Mouse (Mus musculus) heart, postnatal 0 days (tissue): ENCODE results near the gene Gpr119. TPM values are rescaled to one million over a fixed set of nuclear protein-coding genes. Genes with fewer than 3 reads are reported as not detected.

ENCODE experiments used
- ATAC-seq: fragments of 200-750 bp; cut with Nextera tagmentation; 2 replicates; pipeline ENCODE4 v1.8.0; 2017; ENCODE audit warnings: low read depth, moderate number of reproducible peaks, moderate library complexity; ENCODE audit not compliant: insufficient read depth
- DNase-seq: peaks from one replicate; pipeline ENCODE4 v3.0.0-alpha.2; 2016; ENCODE audit warnings: low spot score
- H3K27ac ChIP-seq: fragments of 300-500 bp; sonication (generic); 2 replicates; pipeline ENCODE4 v1.5.1; 2014; ENCODE audit warnings: low read depth, mild to moderate bottlenecking
- H3K27me3 ChIP-seq: fragments of 300-500 bp; sonication (generic); 2 replicates; pipeline ENCODE4 v1.6.1; 2014; ENCODE audit warnings: low read length, mixed read lengths; ENCODE audit not compliant: control insufficient read depth, insufficient read depth
- H3K36me3 ChIP-seq: fragments of 300-500 bp; sonication (generic); replicated peaks from 2 replicates; pipeline ENCODE4 v1.6.1; 2014; ENCODE audit warnings: low read length, mixed read lengths; ENCODE audit not compliant: control insufficient read depth, insufficient read depth
- H3K4me1 ChIP-seq: fragments of 300-500 bp; sonication (generic); 2 replicates; pipeline ENCODE4 v1.6.1; 2014; ENCODE audit warnings: antibody characterized with exemption; ENCODE audit not compliant: control insufficient read depth, insufficient read depth
- H3K4me2 ChIP-seq: fragments of 300-500 bp; sonication (generic); 2 replicates; pipeline ENCODE4 v1.6.1; 2014; ENCODE audit warnings: low read depth, mild to moderate bottlenecking, low read length, moderate library complexity
- H3K4me3 ChIP-seq: fragments of 300-500 bp; sonication (generic); 2 replicates; pipeline ENCODE4 v1.5.1; 2014; ENCODE audit warnings: low read depth, low read length
- H3K9ac ChIP-seq: fragments of 300-500 bp; sonication (generic); replicated peaks from 2 replicates; pipeline ENCODE4 v1.6.1; 2014; ENCODE audit warnings: low read depth, low read length, mixed read lengths
- H3K9me3 ChIP-seq: fragments of 300-500 bp; sonication (generic); replicated peaks from 2 replicates; pipeline ENCODE4 v1.6.1; 2016; ENCODE audit warnings: low read length; ENCODE audit not compliant: control insufficient read depth
- CTCF ChIP-seq: IDR thresholded peaks from 2 replicates; pipeline ENCODE4 v1.5.1; 2016; ENCODE audit warnings: antibody characterized with exemption, control low read depth, low read depth
- EP300 ChIP-seq: IDR thresholded peaks from 2 replicates; pipeline ENCODE4 v1.6.1; 2016; ENCODE audit warnings: antibody characterized with exemption, low read depth
- WGBS: fragments of 180-500 bp; shearing (Covaris S2); extraction: QIAGEN DNeasy Blood & Tissue Kit; methylation state at CpG from one replicate; pipeline ENCODE4 v1.1.7; 2014; 5-methylcytosine and 5-hydroxymethylcytosine counted together
- polyA plus RNA-seq: library from polyadenylated mRNA; unstranded; fragments of >200 nt; fragmentation: Nextera tagmentation; extraction: Ambion mirVana; gene quantifications from 2 replicates; pipeline ENCODE4 v1.2.1, GENCODE M21; 2015
- total RNA-seq: library from RNA; depleted of rRNA; stranded (reverse); fragments of >200 nt; gene quantifications from 2 replicates; pipeline ENCODE4 v1.2.3, GENCODE M21; 2014; ENCODE audit warnings: low replicate concordance

The Gpr119 gene
- total and polyA plus RNA-seq, 2 experiments from 2014 or later: not detected

- H3K9ac ChIP-seq: no peak overlapping the region
- H3K4me1 ChIP-seq: no peaks in the 10 kb centered on the region
- no peaks in the 10 kb centered on the region for H3K36me3 ChIP-seq
- no peaks in the 10 kb centered on the region for H3K9me3 ChIP-seq
- no peaks in the 10 kb centered on the region for H3K27me3 ChIP-seq
- 17% methylated on average over 3 of the region's 3 CpGs for WGBS
- peak; percentile 18 for DNase-seq
- no peak overlapping the region for H3K27ac ChIP-seq
- H3K4me2 ChIP-seq: no peak overlapping the region
- peak; percentile 53 for TF ChIP-seq CTCF
- TF ChIP-seq EP300: no peak
- ATAC-seq: no peak
- H3K4me3 ChIP-seq: no peak overlapping the region
Observed at GRCm38 (mm10) chrX:48683451-48683850, 9.2 kb upstream of the Gpr119 start.

DNA sequence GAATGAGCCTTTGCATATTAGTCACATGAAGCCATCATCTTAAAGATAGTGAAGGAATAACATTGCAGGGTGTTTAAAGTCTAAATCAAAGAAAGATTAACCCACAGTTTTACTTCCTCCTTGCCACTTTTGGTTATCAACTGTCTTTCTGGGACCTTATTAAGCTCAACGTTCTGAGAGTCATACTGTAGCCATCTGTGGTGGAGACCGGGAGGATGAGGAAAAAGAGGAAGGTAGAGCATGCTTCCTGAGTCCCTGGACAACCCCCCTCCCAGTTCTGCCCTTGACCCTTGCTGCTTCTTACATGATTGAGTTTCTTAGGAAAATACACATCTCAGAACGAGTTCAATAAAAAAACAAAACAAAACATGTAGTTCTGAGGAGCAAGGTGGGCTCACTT lies 2.6 kb downstream of the Gpr119 start:
- H3K4me1 ChIP-seq: no peaks in the 10 kb centered on the region
- DNase-seq: no peak
- ATAC-seq: no peak

GRCm38 (mm10) chrX:48669588-48669987 lies 4.7 kb downstream of the Gpr119 start:
- Histone ChIP-seq H3K4me1 (no peaks in the 10 kb centered on the region), H3K4me3 (no peak overlapping the region), H3K4me2 (no peak overlapping the region), H3K27ac (no peak overlapping the region), H3K9ac (no peak overlapping the region), H3K36me3 (no peaks in the 10 kb centered on the region), H3K27me3 (no peaks in the 10 kb centered on the region), H3K9me3 (no peaks in the 10 kb centered on the region)
- ATAC-seq (no peak), DNase-seq (no peak)
- WGBS: 48% methylated on average over 3 of the region's 3 CpGs
- TF ChIP-seq CTCF (no peak), EP300 (no peak)

More for the DNA sequence above, 2.6 kb downstream of the Gpr119 start:
- no peak overlapping the region for H3K27ac ChIP-seq
- H3K36me3 ChIP-seq: no peaks in the 10 kb centered on the region
- H3K27me3 ChIP-seq: no peaks in the 10 kb centered on the region
- H3K9ac ChIP-seq: no peak overlapping the region
- WGBS: 43% methylated on average over 3 of the region's 3 CpGs
- no peak overlapping the region for H3K4me2 ChIP-seq
- H3K9me3 ChIP-seq: no peaks in the 10 kb centered on the region
- no peak overlapping the region for H3K4me3 ChIP-seq
- TF ChIP-seq EP300 (no peak), CTCF (no peak)

DNA sequence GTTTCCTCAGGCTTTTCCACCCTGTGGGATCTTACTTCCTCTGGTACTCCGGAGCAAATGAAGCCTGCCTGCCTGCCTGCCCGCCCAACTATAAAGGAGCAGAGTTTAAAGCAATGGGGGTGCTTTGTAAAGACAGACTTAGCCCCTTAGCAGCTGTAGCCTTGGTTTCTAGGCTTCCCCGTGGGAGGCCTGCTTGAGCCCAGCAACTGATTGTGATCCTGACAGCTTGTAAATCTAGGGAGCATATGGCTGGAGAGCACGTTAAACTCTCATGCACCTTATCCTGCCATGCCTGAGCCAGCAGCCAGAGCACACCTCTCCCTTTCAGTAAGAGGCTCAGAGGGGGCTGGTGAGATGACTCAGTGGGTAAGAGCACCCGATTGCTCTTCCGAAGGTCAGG lies 7.5 kb downstream of the Gpr119 start:
- ATAC-seq: no peak
- H3K36me3 ChIP-seq: no peaks in the 10 kb centered on the region
- H3K4me3 ChIP-seq: no peak overlapping the region
- no peak for TF ChIP-seq EP300
- no peak for TF ChIP-seq CTCF
- H3K27ac ChIP-seq: no peak overlapping the region
- 43% methylated on average over 6 of the region's 6 CpGs for WGBS
- H3K9ac ChIP-seq: no peak overlapping the region
- no peak for DNase-seq
- H3K9me3 ChIP-seq: no peaks in the 10 kb centered on the region
- no peak overlapping the region for H3K4me2 ChIP-seq
- no peaks in the 10 kb centered on the region for H3K4me1 ChIP-seq
- no peaks in the 10 kb centered on the region for H3K27me3 ChIP-seq

GRCm38 (mm10) chrX:48644122-48644521 lies 30.2 kb downstream of the Gpr119 start:
- H3K4me2 ChIP-seq: no peak overlapping the region
- H3K27me3 ChIP-seq: no peaks in the 10 kb centered on the region
- no peak overlapping the region for H3K4me3 ChIP-seq
- no peak overlapping the region for H3K27ac ChIP-seq
- no peaks in the 10 kb centered on the region for H3K36me3 ChIP-seq
- no peaks in the 10 kb centered on the region for H3K4me1 ChIP-seq
- 94% methylated on average over 2 of the region's 2 CpGs for WGBS
- no peak for TF ChIP-seq EP300
- TF ChIP-seq CTCF: peak; percentile 49
- ATAC-seq: no peak
- no peak for DNase-seq
- H3K9me3 ChIP-seq: no peaks in the 10 kb centered on the region
- H3K9ac ChIP-seq: no peak overlapping the region

DNA sequence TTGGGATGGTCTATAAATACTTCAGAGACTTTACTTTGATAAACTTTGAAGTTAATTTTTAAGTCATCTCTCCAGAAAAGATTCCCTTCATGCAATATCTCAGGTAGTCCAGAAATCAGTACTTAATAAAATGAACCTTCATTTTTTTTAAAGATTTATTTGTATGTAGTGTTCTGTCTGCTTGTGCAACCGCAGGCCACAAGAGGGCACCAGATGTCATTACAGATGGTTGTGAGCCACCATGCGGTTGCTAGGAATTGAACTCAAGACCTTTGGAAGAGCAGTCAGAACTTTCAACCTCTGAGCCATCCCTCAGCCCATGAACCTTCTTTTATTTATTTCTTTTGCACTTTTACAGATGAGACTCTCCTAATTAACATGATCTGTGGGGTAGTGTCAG lies 37.2 kb downstream of the Gpr119 start:
- Histone ChIP-seq H3K27me3 (no peaks in the 10 kb centered on the region), H3K36me3 (no peaks in the 10 kb centered on the region), H3K9ac (no peak overlapping the region), H3K4me2 (no peak overlapping the region), H3K9me3 (no peaks in the 10 kb centered on the region), H3K4me3 (no peak overlapping the region), H3K4me1 (no peaks in the 10 kb centered on the region), H3K27ac (no peak overlapping the region)
- no peak for ATAC-seq
- no peak for TF ChIP-seq CTCF
- no peak for TF ChIP-seq EP300
- WGBS: 65% methylated on average over 2 of the region's 2 CpGs
- no peak for DNase-seq
